Mouse (Mus musculus) CD8-positive naive resting alpha-beta T cell, adult 57 days (primary cell): ENCODE data around the gene Atp11c. TPM values are rescaled to one million over a fixed set of nuclear protein-coding genes. Genes with fewer than 3 reads are reported as not detected.

Experiments used
- total RNA-seq: library from RNA; stranded (reverse); gene quantifications from one replicate; pipeline ENCODE4 v1.2.4, GENCODE M21; 2023

The Atp11c gene
- 26.2 TPM for total RNA-seq

GRCm38 (mm10) chrX:60592598-60592997 lies at the start of gene Atp11c:
TSS of gene Atp11c (minus strand) at chrX:60592698.

DNA sequence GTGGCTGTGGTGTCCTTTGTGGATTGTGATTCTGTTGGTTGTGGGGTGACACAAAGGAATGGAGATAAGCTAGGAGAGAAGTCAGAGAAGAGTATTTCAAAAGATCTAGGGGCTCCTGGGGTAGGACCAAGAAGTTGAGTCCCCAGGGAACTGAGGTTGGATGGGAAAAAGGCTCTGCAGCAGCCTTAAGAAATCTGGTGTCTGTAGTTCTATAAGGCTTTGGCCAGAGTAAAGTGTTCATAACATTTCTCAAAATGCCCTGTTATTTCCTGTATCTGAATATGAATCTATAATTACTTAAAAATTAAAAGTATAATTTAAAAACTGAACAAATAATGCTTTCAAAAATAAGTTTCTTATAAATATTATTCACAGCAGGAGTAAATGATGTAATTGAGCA lies 53.3 kb downstream of the Atp11c start, which contains the start of gene Gm7073:
Gene Gm7073, minus strand, starts transcription at position 101 of the 400 bp plus-strand sequence.

GRCm38 (mm10) chrX:60178744-60179458 lies 413.6 kb downstream of the Atp11c start, which contains the start of gene Mcf2:
TSS of gene Mcf2 (minus strand) at chrX:60179089.

Other genes starting within 250 kb of the Atp11c start
- not detected for gene Gm7073, start 53.4 kb downstream of the Atp11c start, total RNA-seq